Mouse (Mus musculus): ENCODE measurements around the gene Rad18.
A peak's percentile ranks its signal among the peaks of the same experiment; 100 is the strongest.

Gene Rad18

DNA sequence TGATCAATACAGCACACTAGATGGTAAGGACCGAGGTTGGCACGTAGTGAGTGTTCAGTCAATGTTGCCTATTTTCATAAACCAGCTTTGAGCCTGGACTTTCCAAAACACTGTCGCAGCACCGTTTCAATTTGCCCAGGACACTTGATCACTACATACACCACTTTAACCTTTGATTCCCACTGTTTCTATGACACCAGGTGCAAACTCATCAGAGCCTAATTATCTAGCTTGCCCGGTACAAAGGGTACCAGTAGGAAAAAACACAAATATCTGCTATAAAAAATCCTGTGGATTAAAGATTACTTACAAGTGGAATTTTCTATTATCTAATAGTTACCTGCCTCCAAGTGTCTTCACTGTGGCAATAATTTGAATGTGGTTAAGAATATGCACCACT lies 64.4 kb downstream of the Rad18 start:
- DNase-seq = no peak

DNA sequence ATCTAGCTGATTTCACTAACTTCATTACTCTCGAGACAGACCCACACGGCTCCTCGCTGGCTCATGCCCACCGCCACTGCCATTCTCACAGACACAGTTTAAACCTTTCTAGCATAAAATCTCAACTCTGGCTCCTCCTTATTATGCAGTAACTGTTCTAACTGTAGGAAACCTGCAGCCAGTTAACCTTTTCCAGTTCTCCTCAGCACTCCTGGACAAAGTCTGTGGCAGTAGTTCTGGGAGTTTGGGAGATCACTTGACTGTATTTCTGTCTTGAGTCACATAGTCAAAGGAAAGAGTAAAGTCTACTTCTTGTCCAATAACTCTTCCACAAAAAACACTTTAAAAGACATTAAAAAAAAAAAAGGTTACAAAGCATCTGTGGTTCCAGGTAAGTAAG lies 66.2 kb downstream of the Rad18 start:
- no peak for DNase-seq

DNA sequence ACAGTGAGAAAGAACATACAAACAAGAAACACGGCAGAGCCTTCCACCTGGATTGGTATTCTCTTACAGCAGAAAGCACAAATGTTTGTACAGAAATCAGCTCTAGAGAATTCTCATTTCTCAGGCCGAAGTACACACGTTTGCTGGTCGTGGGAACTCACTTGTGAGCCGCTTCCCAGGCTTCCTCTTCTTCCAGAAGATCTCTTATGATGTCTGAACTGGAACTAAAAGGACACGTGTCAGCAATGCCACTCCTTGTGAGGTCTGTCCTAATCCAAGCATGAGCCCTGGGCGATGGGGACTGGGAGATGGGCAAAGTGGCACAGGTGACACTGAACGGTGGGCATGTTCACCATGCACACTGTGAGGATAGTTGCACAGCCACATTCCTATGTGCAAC lies 68.2 kb downstream of the Rad18 start:
- no peak for DNase-seq

DNA sequence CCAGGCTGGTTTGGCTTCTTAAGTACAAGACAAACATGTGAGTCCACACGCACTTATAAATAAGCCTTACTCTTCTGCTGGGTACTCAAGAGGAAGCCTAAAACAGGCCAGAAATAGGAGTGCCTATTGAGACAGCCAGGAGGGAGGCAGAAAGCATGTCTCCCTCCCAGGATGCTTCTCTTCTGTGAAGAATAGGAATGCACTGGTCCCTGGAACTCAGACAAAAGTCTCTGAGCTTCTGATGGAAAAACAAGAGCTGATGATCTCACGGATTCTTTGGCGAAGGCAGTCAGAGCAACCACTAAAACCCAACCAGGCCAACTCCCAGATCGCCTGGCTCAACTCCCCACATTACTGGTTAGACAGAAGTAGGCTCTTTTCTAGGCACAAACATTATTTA lies 74.2 kb downstream of the Rad18 start:
- no peak for DNase-seq

DNA sequence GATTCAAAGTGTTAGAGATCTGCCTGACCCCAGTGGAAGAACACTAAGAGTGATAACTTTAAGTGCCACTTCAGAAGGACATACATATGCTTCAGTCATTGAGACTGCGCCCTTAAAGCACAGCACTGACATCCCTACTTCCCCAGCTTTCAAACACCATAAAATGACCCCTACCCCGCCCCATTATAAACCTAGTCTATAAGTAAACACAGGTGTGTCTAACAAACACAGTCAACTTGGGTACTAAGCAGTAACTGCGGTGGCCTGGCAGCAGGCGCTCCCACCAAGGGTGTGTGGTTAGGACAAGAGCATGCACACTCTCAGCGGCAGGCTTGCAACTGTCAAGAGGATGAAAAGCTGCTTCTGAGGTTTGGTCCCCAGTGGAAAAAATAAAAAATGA lies 76.5 kb downstream of the Rad18 start:
- no peak for DNase-seq

DNA sequence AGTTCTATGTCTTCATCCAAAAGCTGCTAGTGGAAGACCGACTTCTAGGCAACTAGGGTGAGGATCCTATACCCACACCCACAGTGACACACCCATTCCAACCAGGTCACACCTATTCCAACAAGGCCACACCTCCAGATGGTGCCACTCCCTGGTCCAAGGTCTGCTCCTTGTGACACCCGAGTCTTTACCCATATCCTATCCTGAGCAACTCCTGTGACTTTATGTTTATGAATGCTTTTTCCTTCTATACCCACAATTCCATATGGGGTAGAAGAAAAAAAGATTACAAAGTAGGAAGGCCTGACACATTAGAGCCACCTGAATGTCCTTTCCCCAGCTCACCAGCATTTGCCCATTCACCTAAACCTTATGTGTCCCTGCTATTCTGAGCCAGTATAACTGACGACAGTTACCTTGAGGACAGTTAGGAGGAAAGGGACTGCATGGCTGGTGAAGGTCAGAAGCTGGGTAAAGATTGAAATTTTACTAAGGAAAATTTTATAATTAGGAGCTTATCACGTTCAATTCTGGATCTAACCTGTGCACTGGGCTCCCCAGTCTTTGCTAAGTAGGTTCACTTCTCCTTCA lies 78.7 kb downstream of the Rad18 start:
- no peak for DNase-seq

DNA sequence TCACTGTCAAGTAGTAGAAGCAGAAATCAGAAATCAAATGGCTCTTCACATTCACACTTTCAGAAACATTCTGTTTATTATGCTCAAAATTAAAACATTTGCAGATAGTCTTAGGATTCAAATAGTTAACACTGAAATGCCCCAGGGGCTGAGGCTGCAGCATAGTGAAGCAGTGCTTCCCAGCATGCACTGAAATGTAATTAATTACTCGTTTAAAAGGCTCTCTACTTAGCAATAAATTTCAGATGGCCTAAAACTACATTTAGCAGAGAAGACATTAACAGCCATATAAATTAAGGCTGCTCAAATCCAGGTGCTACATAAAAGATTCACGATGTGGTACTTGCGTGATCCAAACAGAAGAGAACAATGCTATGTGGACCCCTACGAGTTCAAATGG lies 87.5 kb downstream of the Rad18 start:
- no peak for DNase-seq

DNA sequence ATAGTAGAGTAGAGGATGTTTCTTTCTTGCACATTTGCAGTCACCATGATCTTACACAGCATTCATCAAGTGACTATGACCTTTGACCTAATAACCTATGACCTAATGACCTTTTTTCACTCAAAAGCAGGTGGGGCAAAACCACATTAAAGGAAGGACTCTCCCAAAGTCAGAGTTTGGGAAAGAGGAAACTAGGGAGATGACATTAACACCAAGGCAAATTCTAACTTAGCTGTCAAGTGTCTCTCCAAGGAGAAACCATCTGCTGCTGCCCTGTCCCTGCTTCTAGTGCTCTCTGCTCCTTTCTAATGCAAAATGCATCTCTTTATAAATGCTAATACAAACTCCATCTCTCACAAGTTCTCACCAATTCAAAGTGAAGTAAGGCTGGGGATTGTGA lies 92.6 kb downstream of the Rad18 start:
- no peak for DNase-seq

DNA sequence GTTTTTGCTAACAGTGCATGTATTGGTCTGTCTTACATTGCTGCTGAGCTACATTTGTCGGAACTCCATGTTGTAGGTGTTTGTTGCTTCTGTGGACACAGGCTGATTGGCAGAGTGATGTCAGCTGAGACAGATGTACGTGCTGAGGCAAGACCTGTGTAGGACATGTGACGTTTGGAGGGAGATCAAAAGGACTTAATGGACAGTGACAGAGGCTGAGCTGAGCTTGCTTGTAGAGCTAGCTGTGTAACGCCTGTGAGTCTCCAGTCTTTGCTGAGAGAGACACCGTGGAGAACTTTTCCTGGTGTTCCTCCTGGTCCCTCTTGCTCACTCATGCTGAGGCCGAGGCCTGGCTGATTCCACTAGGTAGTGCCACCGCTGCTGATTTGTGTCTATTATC lies 101.5 kb downstream of the Rad18 start:
- no peak for DNase-seq

DNA sequence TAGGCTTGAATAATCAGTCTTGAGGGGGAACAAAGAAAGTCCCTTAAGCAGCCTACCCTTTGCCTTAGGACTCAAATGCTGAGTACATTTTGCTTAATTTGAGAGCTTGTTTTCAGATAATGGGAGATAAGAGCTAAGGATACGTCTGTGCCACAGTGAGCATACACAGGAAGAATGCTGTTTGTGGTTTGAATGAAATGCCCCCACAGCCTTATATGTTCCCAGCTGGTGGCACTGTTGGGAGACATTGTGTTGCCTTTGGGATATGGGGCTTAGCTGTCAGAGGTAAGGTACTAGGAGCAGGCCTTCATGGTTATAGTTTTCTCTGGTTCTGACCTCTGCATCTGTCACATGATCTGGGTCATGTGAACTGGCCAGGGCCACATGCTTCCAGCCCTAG lies 108.6 kb downstream of the Rad18 start:
- no peak for DNase-seq

DNA sequence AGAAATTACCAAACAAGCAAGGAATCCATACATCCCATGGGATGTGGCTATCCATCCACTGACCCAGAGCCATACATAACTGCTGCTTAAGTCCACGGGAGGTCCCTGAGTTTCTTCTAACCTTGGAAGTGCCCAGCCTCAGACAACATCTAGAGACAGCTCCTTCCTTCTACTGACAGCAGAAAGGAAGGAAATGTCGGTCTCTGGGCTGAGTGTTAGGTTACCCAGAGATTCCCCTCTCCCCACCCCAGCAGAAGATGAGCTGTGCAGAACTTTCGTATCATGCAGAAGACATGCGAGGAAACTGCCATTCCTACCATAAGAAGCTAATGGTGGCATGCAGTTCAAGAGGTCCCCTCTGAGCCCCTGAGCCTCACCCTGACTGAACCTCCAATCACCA lies 109.5 kb downstream of the Rad18 start:
- DNase-seq = no peak

DNA sequence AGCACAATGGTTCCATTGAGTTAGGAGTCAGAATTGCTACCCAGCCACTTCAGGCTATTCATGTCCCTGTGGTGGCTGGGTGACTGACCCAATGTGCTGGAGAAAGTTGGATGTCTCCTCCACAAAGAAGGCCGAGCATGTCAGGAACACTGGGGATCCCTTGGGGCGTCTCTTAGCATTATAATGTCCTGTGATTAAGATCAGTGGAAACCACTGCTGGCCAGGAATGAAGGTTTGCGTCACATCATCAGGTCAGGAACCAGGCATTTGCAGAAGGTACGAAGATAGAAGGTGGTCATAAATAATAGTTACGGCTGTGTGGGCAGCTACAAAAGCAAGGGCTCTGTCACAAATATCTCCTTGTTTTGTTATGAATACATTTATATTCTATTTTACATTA lies 111.5 kb downstream of the Rad18 start:
- no peak for DNase-seq

DNA sequence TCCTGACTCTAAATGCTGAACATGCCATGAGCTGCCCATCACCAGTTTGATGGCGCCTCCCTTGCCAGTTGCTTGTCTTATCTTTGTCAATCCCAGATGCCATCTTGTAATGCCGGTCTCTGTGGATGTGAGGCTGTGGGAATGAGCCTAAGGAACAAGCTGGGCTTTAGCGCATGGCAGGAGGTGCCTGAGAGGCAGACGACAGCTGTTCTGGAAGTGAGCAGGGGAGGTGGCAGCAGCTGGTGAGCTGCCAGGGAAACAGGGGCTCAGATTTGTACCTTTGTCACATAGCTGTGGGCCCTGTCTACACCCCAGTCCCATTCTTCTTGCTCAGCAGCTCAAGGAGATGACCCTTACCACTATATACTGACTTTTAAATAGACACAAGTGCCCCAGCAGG lies 114.5 kb downstream of the Rad18 start:
- no peak for DNase-seq

DNA sequence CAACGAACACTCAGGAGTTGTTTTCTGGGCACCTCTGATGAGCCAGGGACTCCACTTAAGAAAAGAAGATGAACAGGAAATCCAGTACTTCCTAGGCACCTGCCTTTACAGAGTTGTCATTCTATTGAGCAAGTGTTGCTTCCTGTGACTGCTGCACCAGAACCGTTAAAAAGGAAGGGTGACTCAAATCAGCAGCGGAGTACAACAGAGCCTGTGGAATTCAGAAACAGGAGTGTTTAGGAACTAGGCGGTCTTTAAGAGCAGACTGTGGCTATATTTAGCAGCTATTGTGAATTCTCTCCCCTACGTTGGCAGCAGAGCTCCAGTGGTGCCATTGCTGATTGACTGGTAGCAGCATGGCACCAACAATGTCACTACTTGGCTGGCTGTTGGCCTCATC lies 119.3 kb downstream of the Rad18 start:
- DNase-seq = peak; percentile 31

DNA sequence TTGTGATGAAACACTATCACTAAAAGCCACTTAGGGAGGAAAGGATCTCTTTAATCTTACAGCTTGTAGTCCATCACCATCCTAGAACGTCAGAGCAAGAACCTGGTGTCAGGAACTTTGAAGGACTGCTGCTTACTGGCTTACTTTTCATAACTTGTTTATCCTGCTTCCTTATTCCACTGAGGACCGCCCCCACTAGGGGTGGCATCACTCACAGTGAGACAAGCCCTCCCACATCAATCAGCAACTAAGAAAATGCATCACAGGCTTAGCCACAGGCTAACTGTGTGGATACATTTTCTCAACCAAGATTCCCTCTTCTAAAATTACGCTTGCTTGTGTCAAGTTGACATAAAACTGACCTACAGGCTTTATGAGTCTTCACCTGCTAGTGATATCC lies 121.9 kb downstream of the Rad18 start:
- DNase-seq = no peak

DNA sequence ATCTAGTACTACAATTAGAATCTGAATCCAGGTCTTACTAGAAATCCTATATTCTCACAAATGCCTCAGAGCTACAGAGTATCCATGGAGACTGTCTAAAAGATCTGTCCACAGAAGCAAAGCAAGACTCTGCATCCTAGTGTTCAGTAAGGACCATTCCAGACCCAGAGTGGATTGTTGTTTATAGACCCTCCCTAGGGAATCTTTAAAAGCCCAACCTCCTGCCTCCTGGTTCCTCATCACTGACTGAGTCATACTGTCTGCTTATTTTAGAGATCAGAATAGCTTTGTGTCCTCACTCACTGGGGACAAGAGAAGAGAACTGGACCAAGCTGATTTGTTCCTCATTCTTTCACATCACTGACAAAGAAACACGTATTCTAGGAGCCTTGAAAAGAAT lies 126.1 kb downstream of the Rad18 start:
- DNase-seq = no peak
